Mouse (Mus musculus) MEL (cell line): ENCODE data around the gene Osbpl11. TPM values are rescaled to one million over a fixed set of nuclear protein-coding genes. Genes with fewer than 3 reads are reported as not detected.
"Not testable (repeated sequence)": the region's sequence is repeated elsewhere in the genome, so short reads cannot be mapped to it uniquely, and the experiment has no call there.

Experiments used
- DNase-seq: peaks from one replicate; pipeline ENCODE4 v3.0.0; 2011; ENCODE audit warnings: low read depth, low spot score
- H3K27ac ChIP-seq: 2 replicates; pipeline ENCODE4 v1.5.1; 2012; ENCODE audit warnings: low read depth, mild to moderate bottlenecking, control low read depth, low read length, moderate library complexity; ENCODE audit not compliant: control insufficient read depth
- H3K27me3 ChIP-seq, 2 experiments: fragments of 150-350 bp in 1 of 2; sonication (generic) in 1 of 2; 2 replicates each; pipeline ENCODE4 v1.6.1; 2012; ENCODE audit warnings: low read length in 2 of 2, mild to moderate bottlenecking in 2 of 2, improper control_type of control experiment in 1 of 2, moderate library complexity in 1 of 2; ENCODE audit not compliant: insufficient read depth in 2 of 2, control insufficient read depth in 1 of 2
- H3K36me3 ChIP-seq, 2 experiments: 2 replicates each; pipeline ENCODE4 v1.6.1; 2012 to 2014; ENCODE audit warnings: low read length in 2 of 2, improper control_type of control experiment in 1 of 2, inconsistent platforms in 1 of 2, mild to moderate bottlenecking in 1 of 2; ENCODE audit not compliant: insufficient read depth in 2 of 2, control insufficient read depth in 1 of 2
- H3K4me1 ChIP-seq, 2 experiments: fragments of 150-350 bp in 1 of 2; sonication (generic) in 1 of 2; 2 replicates each; pipeline ENCODE4 v1.6.1; 2012; ENCODE audit warnings: low read length in 2 of 2, improper control_type of control experiment in 1 of 2, mild to moderate bottlenecking in 1 of 2; ENCODE audit not compliant: insufficient read depth in 2 of 2, control insufficient read depth in 1 of 2
- H3K4me3 ChIP-seq, 2 experiments: fragments of 150-350 bp in 1 of 2; sonication (generic) in 1 of 2; 2 replicates each; pipeline ENCODE4 v1.5.1; 2012; ENCODE audit warnings: low read depth in 2 of 2, low read length in 2 of 2, mild to moderate bottlenecking in 2 of 2, moderate library complexity in 2 of 2, control low read depth in 1 of 2, improper control_type of control experiment in 1 of 2; ENCODE audit not compliant: control insufficient read depth in 1 of 2, insufficient read depth in 1 of 2
- H3K79me2 ChIP-seq: 2 replicates; pipeline ENCODE4 v1.6.1; 2012; ENCODE audit warnings: mild to moderate bottlenecking, low read length, moderate library complexity; ENCODE audit not compliant: control insufficient read depth, poor library complexity, insufficient read depth
- H3K9ac ChIP-seq: 2 replicates; pipeline ENCODE4 v1.6.1; 2012; ENCODE audit warnings: low read depth, mild to moderate bottlenecking, control low read depth, low read length, moderate library complexity; ENCODE audit not compliant: control insufficient read depth, poor library complexity, severe bottlenecking
- H3K9me3 ChIP-seq: fragments of 150-350 bp; sonication (generic); replicated peaks from 2 replicates; pipeline ENCODE4 v1.6.1; 2012; ENCODE audit warnings: mild to moderate bottlenecking, low read length, improper control_type of control experiment, moderate library complexity; ENCODE audit not compliant: insufficient read depth
- BHLHE40 ChIP-seq: IDR thresholded peaks from 2 replicates; pipeline ENCODE4 v1.6.1; 2012; ENCODE audit warnings: low read depth, mild to moderate bottlenecking, inconsistent platforms, low read length, improper control_type of control experiment, borderline replicate concordance
- CHD2 ChIP-seq: IDR thresholded peaks from 2 replicates; pipeline ENCODE4 v1.6.1; 2011; ENCODE audit warnings: low read length, improper control_type of control experiment
- CTCF ChIP-seq, 3 experiments: IDR thresholded peaks in 2 of 3; conservative IDR thresholded peaks in 1 of 3; 2 replicates each; pipeline ENCODE4 v1.5.1; 2011 to 2012; ENCODE audit warnings: low read length in 3 of 3, low read depth in 2 of 3, mild to moderate bottlenecking in 2 of 3, improper control_type of control experiment in 1 of 3, inconsistent platforms in 1 of 3, mixed read lengths in 1 of 3, moderate library complexity in 1 of 3; ENCODE audit not compliant: control insufficient read depth in 1 of 3, insufficient read depth in 1 of 3, poor library complexity in 1 of 3, severe bottlenecking in 1 of 3
- EP300 ChIP-seq, 2 experiments: IDR thresholded peaks; 2 replicates each; pipeline ENCODE4 v1.6.1; 2011; ENCODE audit warnings: improper control_type of control experiment in 2 of 2, low read length in 2 of 2, low read depth in 1 of 2, mild to moderate bottlenecking in 1 of 2
- GATA1 ChIP-seq: IDR thresholded peaks from 2 replicates; pipeline ENCODE4 v1.6.1; 2011; ENCODE audit warnings: low read depth, low read length, improper control_type of control experiment
- MAZ ChIP-seq: IDR thresholded peaks from 2 replicates; pipeline ENCODE4 v1.6.1; 2012; ENCODE audit warnings: low read depth, mild to moderate bottlenecking, inconsistent platforms, low read length, improper control_type of control experiment
- MEF2A ChIP-seq: IDR thresholded peaks from 2 replicates; pipeline ENCODE4 v1.6.1; 2014; ENCODE audit warnings: low read depth, mild to moderate bottlenecking, inconsistent platforms, low read length, improper control_type of control experiment; ENCODE audit not compliant: poor library complexity, insufficient replicate concordance, severe bottlenecking; ENCODE audit errors: extremely low read depth
- MYB ChIP-seq: IDR thresholded peaks from 2 replicates; pipeline ENCODE4 v1.6.1; 2011; ENCODE audit warnings: mild to moderate bottlenecking, low read depth, low read length, improper control_type of control experiment
- MYC ChIP-seq: IDR thresholded peaks from 2 replicates; pipeline ENCODE4 v1.6.1; 2011; ENCODE audit warnings: low read depth, mild to moderate bottlenecking, low read length, improper control_type of control experiment, moderate library complexity
- NRF1 ChIP-seq: IDR thresholded peaks from 2 replicates; pipeline ENCODE4 v1.6.1; 2014; ENCODE audit warnings: low read depth, mild to moderate bottlenecking, inconsistent platforms, low read length, improper control_type of control experiment, moderate library complexity; ENCODE audit not compliant: poor library complexity, insufficient read depth, severe bottlenecking
- POLR2AphosphoS2 ChIP-seq: IDR thresholded peaks from 2 replicates; pipeline ENCODE4 v1.6.1; 2011; ENCODE audit warnings: low read length, improper control_type of control experiment
- POLR2AphosphoS5 ChIP-seq: IDR thresholded peaks from 2 replicates; pipeline ENCODE4 v1.6.1; 2012; ENCODE audit warnings: low read depth, borderline replicate concordance, mild to moderate bottlenecking, inconsistent platforms, low read length, moderate library complexity, mixed read lengths
- SIN3A ChIP-seq: IDR thresholded peaks from 2 replicates; pipeline ENCODE4 v1.6.1; 2012; ENCODE audit warnings: low read length, improper control_type of control experiment, inconsistent platforms
- SMC3 ChIP-seq: IDR thresholded peaks from 2 replicates; pipeline ENCODE4 v1.6.1; 2011; ENCODE audit warnings: low read depth, low read length, improper control_type of control experiment
- TBP ChIP-seq: IDR thresholded peaks from 2 replicates; pipeline ENCODE4 v1.8.0; 2011; ENCODE audit warnings: low read depth, low read length, improper control_type of control experiment
- USF1 ChIP-seq: IDR thresholded peaks from 2 replicates; pipeline ENCODE4 v1.6.1; 2014; ENCODE audit warnings: low read depth, mild to moderate bottlenecking, inconsistent platforms, low read length, improper control_type of control experiment, moderate library complexity
- USF2 ChIP-seq, 2 experiments: IDR thresholded peaks; 2 replicates each; pipeline ENCODE4 v1.6.1; 2011 to 2012; ENCODE audit warnings: improper control_type of control experiment in 2 of 2, low read length in 2 of 2, borderline replicate concordance in 1 of 2, inconsistent platforms in 1 of 2, low read depth in 1 of 2, mild to moderate bottlenecking in 1 of 2; ENCODE audit not compliant: insufficient read depth in 1 of 2
- ZC3H11A ChIP-seq: IDR thresholded peaks from 2 replicates; pipeline ENCODE4 v1.6.1; 2012; ENCODE audit warnings: low read depth, mild to moderate bottlenecking, inconsistent platforms, low read length, improper control_type of control experiment
- ZMIZ1 ChIP-seq: IDR thresholded peaks from 2 replicates; pipeline ENCODE4 v1.6.1; 2012; ENCODE audit warnings: low read depth, mild to moderate bottlenecking, inconsistent platforms, low read length, improper control_type of control experiment, moderate library complexity
- ZNF384 ChIP-seq: IDR thresholded peaks from 2 replicates; pipeline ENCODE4 v1.6.1; 2012; ENCODE audit warnings: low read depth, mild to moderate bottlenecking, inconsistent platforms, low read length, improper control_type of control experiment
- polyA plus RNA-seq, 2 experiments: library from polyadenylated mRNA; stranded (reverse) in 1 of 2; unstranded in 1 of 2; fragments of >175 nt in 1 of 2; fragments of >200 nt in 1 of 2; gene quantifications; 2 replicates each; pipeline versions ENCODE4 v1.2.1 to v1.2.4; 2012; ENCODE audit warnings: low replicate concordance in 2 of 2, low read depth in 1 of 2; ENCODE audit not compliant: insufficient read length in 2 of 2, insufficient read depth in 1 of 2, missing spikeins in 1 of 2
- total RNA-seq: library from RNA; depleted of rRNA; stranded (reverse); fragments of 300-350 nt; gene quantifications from 2 replicates; pipeline ENCODE4 v1.2.3, GENCODE M21; 2012

Gene Osbpl11
- total and polyA plus RNA-seq, 3 experiments = 6.9 to 10.3 TPM; not detected in 1

DNA sequence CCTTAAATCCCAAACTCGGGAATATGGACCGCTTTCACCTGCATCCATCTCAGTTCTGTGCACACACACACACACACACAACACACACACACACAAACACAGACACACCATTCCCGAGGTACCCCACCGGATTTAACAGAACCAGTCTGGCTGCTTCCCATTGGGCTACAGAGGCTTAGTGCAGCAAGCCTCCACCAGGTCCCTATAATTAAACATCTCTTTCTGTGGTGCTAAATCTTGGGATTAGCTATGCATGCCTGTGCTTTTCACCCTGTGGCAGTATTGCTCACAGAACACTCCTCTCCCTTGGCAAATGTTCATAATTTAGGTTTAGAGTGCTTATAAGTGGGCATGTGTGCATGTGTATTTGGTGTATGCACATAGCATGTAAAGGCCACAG lies 36.7 kb upstream of the Osbpl11 start:
- Histone ChIP-seq H3K36me3 (no peaks in the 10 kb centered on the region; a peak in 1 of 4 replicates), H3K79me2 (no peaks in the 10 kb centered on the region), H3K27me3 (peaks cover 0 to 2% of the 10 kb centered on the region in 2 experiments; a peak in 2 of 4 replicates), H3K27ac (no peak overlapping the region), H3K9ac (no peak overlapping the region), H3K4me1 (peaks cover 0 to 9% of the 10 kb centered on the region in 2 experiments; a peak in 2 of 4 replicates), H3K4me3 (no peak overlapping the region), H3K9me3 (no peaks in the 10 kb centered on the region)
- no peak for TF ChIP-seq SMC3
- TF ChIP-seq GATA1 = no peak
- TF ChIP-seq CTCF (IDR thresholded peaks at IDR 0.05 in 2 of 3, conservative IDR thresholded peaks at IDR 0.05 in 1 of 3; ENCODE audit: control insufficient read depth in 1 of 3, insufficient read depth in 1 of 3, low read depth in 2 of 3, low read length in 3 of 3, poor library complexity in 1 of 3, severe bottlenecking in 1 of 3) = no peak
- TF ChIP-seq MYB = no peak
- TF ChIP-seq NRF1 = no peak
- TF ChIP-seq MAZ = no peak
- TF ChIP-seq MEF2A = no peak
- no peak for TF ChIP-seq POLR2AphosphoS2
- no peak for TF ChIP-seq CHD2
- TF ChIP-seq TBP = no peak
- TF ChIP-seq SIN3A = no peak
- TF ChIP-seq ZC3H11A = no peak
- TF ChIP-seq USF2 (IDR thresholded peaks at IDR 0.05; ENCODE audit: borderline replicate concordance in 1 of 2, insufficient read depth in 1 of 2, low read depth in 1 of 2, low read length in 2 of 2) = no peak
- TF ChIP-seq POLR2AphosphoS5 = no peak
- TF ChIP-seq EP300 (IDR thresholded peaks at IDR 0.05; ENCODE audit: low read depth in 1 of 2, low read length in 2 of 2) = no peak
- TF ChIP-seq USF1 = no peak
- no peak for TF ChIP-seq MYC
- TF ChIP-seq ZMIZ1 = no peak
- no peak for TF ChIP-seq BHLHE40
- DNase-seq = no peak

DNA sequence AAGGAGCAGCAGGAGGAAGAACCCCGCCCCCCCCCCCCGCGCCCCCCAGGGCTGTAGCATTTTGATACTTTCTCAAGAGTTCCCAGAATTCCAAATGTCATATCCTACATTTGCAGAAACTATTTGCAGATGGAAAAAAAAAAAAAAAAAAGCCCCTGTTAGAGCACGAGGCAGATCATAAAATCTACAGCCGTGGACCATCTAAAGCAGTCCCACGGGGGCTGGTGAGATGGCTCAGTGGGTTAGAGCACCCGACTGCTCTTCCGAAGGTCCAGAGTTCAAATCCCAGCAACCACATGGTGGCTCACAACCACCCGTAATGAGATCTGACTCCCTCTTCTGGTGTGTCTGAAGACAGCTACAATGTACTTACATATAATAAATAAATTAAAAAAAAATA lies 34.0 kb upstream of the Osbpl11 start:
- not testable (repeated sequence) for H3K27ac ChIP-seq, H3K4me3 ChIP-seq

More for the DNA sequence above, 34.0 kb upstream of the Osbpl11 start:
- H3K79me2 ChIP-seq, H3K4me1 ChIP-seq, H3K9me3 ChIP-seq, H3K27me3 ChIP-seq, H3K36me3 ChIP-seq, DNase-seq, H3K9ac ChIP-seq: not testable (repeated sequence)
- TF ChIP-seq ZNF384 = peak; percentile 62
